Mouse (Mus musculus) CH12.LX (cell line): ENCODE data around the gene Usp37. TPM values are rescaled to one million over a fixed set of nuclear protein-coding genes. Genes with fewer than 3 reads are reported as not detected.

ENCODE experiments used
- DNase-seq: peaks from one replicate; pipeline ENCODE4 v3.0.0-alpha.2; 2013; ENCODE audit errors: extremely low read depth
- H3K27ac ChIP-seq: 2 replicates; pipeline ENCODE4 v1.5.1; 2012; ENCODE audit warnings: low read depth, mild to moderate bottlenecking, control low read depth, moderate library complexity; ENCODE audit not compliant: insufficient read depth
- H3K27me3 ChIP-seq: replicated peaks from 2 replicates; pipeline ENCODE3; 2012; ENCODE audit warnings: inconsistent platforms
- H3K36me3 ChIP-seq, 2 experiments: replicated peaks in 1 of 2; 2 replicates each; pipeline versions ENCODE3 to v1.6.1; 2012; ENCODE audit warnings: inconsistent platforms in 1 of 2, low read length in 1 of 2, mild to moderate bottlenecking in 1 of 2, mixed read lengths in 1 of 2, moderate library complexity in 1 of 2; ENCODE audit not compliant: control insufficient read depth in 1 of 2, insufficient read depth in 1 of 2
- H3K4me1 ChIP-seq, 2 experiments: 2 replicates each; pipeline ENCODE4 v1.6.1; 2012; ENCODE audit warnings: inconsistent platforms in 1 of 2, moderate library complexity in 1 of 2; ENCODE audit not compliant: insufficient read depth in 2 of 2, control insufficient read depth in 1 of 2
- H3K4me2 ChIP-seq: 2 replicates; pipeline ENCODE4 v1.6.1; 2012; ENCODE audit warnings: low read depth, mild to moderate bottlenecking, control low read depth; ENCODE audit not compliant: poor library complexity, insufficient read depth, severe bottlenecking
- H3K4me3 ChIP-seq, 3 experiments: fragments of 150-350 bp in 1 of 3; sonication (generic) in 1 of 3; replicated peaks in 1 of 3; 2 replicates each; pipeline versions ENCODE3 to v1.5.1; 2011 to 2012; ENCODE audit warnings: low read depth in 2 of 3, low read length in 2 of 3, mild to moderate bottlenecking in 2 of 3, moderate library complexity in 2 of 3, control low read depth in 1 of 3, improper control_type of control experiment in 1 of 3, inconsistent platforms in 1 of 3, mixed read lengths in 1 of 3; ENCODE audit not compliant: poor library complexity in 1 of 3
- H3K79me2 ChIP-seq: replicated peaks from 2 replicates; pipeline ENCODE4 v1.6.1; 2012; ENCODE audit warnings: mild to moderate bottlenecking, moderate library complexity; ENCODE audit not compliant: control insufficient read depth, poor library complexity, insufficient read depth, severe bottlenecking; ENCODE audit errors: extremely low read depth
- H3K9ac ChIP-seq: 2 replicates; pipeline ENCODE4 v1.6.1; 2012; ENCODE audit warnings: low read depth, mild to moderate bottlenecking, control low read depth, moderate library complexity; ENCODE audit not compliant: insufficient read depth
- H3K9me3 ChIP-seq: replicated peaks from 2 replicates; pipeline ENCODE3; 2012; ENCODE audit warnings: low read length, inconsistent platforms, mixed read lengths
- BHLHE40 ChIP-seq: IDR thresholded peaks from 2 replicates; pipeline ENCODE4 v1.6.1; 2011; ENCODE audit warnings: mild to moderate bottlenecking, low read depth, low read length, improper control_type of control experiment
- CHD1 ChIP-seq: IDR thresholded peaks from 2 replicates; pipeline ENCODE4 v1.6.1; 2012; ENCODE audit warnings: low read depth, low read length, improper control_type of control experiment, inconsistent platforms
- CHD2 ChIP-seq: IDR thresholded peaks from 2 replicates; pipeline ENCODE4 v1.6.1; 2011; ENCODE audit warnings: low read length, improper control_type of control experiment
- CTCF ChIP-seq, 2 experiments: IDR thresholded peaks in 1 of 2; conservative IDR thresholded peaks in 1 of 2; 2 replicates each; pipeline ENCODE4 v1.5.1; 2011 to 2012; ENCODE audit warnings: low read depth in 2 of 2, low read length in 2 of 2, improper control_type of control experiment in 1 of 2, inconsistent platforms in 1 of 2, mild to moderate bottlenecking in 1 of 2, moderate library complexity in 1 of 2
- E2F4 ChIP-seq: IDR thresholded peaks from 2 replicates; pipeline ENCODE4 v1.6.1; 2011; ENCODE audit warnings: low read depth, low read length, improper control_type of control experiment; ENCODE audit not compliant: insufficient replicate concordance
- ELF1 ChIP-seq: IDR thresholded peaks from 2 replicates; pipeline ENCODE4 v1.6.1; 2014; ENCODE audit warnings: low read depth, mild to moderate bottlenecking, inconsistent platforms, low read length, improper control_type of control experiment
- ETS1 ChIP-seq: conservative IDR thresholded peaks from 2 replicates; pipeline ENCODE4 v1.6.1; 2012; ENCODE audit warnings: low read depth, mild to moderate bottlenecking, inconsistent platforms, low read length, improper control_type of control experiment, moderate library complexity
- GABPA ChIP-seq: IDR thresholded peaks from 2 replicates; pipeline ENCODE4 v1.6.1; 2012; ENCODE audit warnings: low read depth, low read length, improper control_type of control experiment, inconsistent platforms; ENCODE audit not compliant: insufficient replicate concordance
- IRF4 ChIP-seq: IDR thresholded peaks from 2 replicates; pipeline ENCODE4 v1.6.1; 2014; ENCODE audit warnings: low read depth, mild to moderate bottlenecking, inconsistent platforms, low read length, improper control_type of control experiment
- JUND ChIP-seq: conservative IDR thresholded peaks from 2 replicates; pipeline ENCODE4 v1.6.1; 2011; ENCODE audit warnings: low read depth, low read length, improper control_type of control experiment
- KAT2A ChIP-seq: IDR thresholded peaks from 2 replicates; pipeline ENCODE4 v1.6.1; 2012; ENCODE audit warnings: low read length, improper control_type of control experiment, inconsistent platforms; ENCODE audit not compliant: insufficient replicate concordance
- MAZ ChIP-seq: IDR thresholded peaks from 2 replicates; pipeline ENCODE4 v1.6.1; 2012; ENCODE audit warnings: low read depth, mild to moderate bottlenecking, inconsistent platforms, low read length, improper control_type of control experiment, moderate library complexity
- MEF2A ChIP-seq: IDR thresholded peaks from 2 replicates; pipeline ENCODE4 v1.6.1; 2014; ENCODE audit warnings: low read depth, mild to moderate bottlenecking, inconsistent platforms, low read length, improper control_type of control experiment, borderline replicate concordance
- MXI1 ChIP-seq: IDR thresholded peaks from 2 replicates; pipeline ENCODE4 v1.6.1; 2011; ENCODE audit warnings: mild to moderate bottlenecking, low read depth, low read length, improper control_type of control experiment
- MYC ChIP-seq: IDR thresholded peaks from 2 replicates; pipeline ENCODE4 v1.6.1; 2011; ENCODE audit warnings: low read depth, mild to moderate bottlenecking, improper control_type of control experiment, low read length
- NELFE ChIP-seq: IDR thresholded peaks from 2 replicates; pipeline ENCODE4 v1.6.1; 2011; ENCODE audit warnings: low read depth, low read length, improper control_type of control experiment
- NRF1 ChIP-seq: IDR thresholded peaks from 2 replicates; pipeline ENCODE4 v1.6.1; 2014; ENCODE audit warnings: low read depth, mild to moderate bottlenecking, inconsistent platforms, low read length, improper control_type of control experiment, moderate library complexity
- POLR2A ChIP-seq: IDR thresholded peaks from 2 replicates; pipeline ENCODE4 v1.6.1; 2011; ENCODE audit warnings: low read depth, mild to moderate bottlenecking, improper control_type of control experiment, low read length
- POLR2AphosphoS2 ChIP-seq: IDR thresholded peaks from 2 replicates; pipeline ENCODE4 v1.6.1; 2011; ENCODE audit warnings: low read depth, low read length, improper control_type of control experiment
- RAD21 ChIP-seq: IDR thresholded peaks from 2 replicates; pipeline ENCODE4 v1.6.1; 2011; ENCODE audit warnings: low read depth, mild to moderate bottlenecking, low read length, improper control_type of control experiment, moderate library complexity
- RCOR1 ChIP-seq: conservative IDR thresholded peaks from 2 replicates; pipeline ENCODE4 v1.6.1; 2012; ENCODE audit warnings: low read depth, mild to moderate bottlenecking, inconsistent platforms, low read length, improper control_type of control experiment
- SIN3A ChIP-seq: IDR thresholded peaks from 2 replicates; pipeline ENCODE4 v1.6.1; 2012; ENCODE audit warnings: low read length, improper control_type of control experiment, inconsistent platforms
- SMC3 ChIP-seq: IDR thresholded peaks from 2 replicates; pipeline ENCODE4 v1.6.1; 2011; ENCODE audit warnings: low read depth, low read length, improper control_type of control experiment
- TBP ChIP-seq: conservative IDR thresholded peaks from 2 replicates; pipeline ENCODE4 v1.6.1; 2011; ENCODE audit warnings: low read depth, low read length, improper control_type of control experiment
- TCF12 ChIP-seq: IDR thresholded peaks from 2 replicates; pipeline ENCODE4 v1.6.1; 2014; ENCODE audit warnings: low read depth, mild to moderate bottlenecking, inconsistent platforms, low read length, improper control_type of control experiment
- USF1 ChIP-seq: IDR thresholded peaks from 2 replicates; pipeline ENCODE4 v1.6.1; 2014; ENCODE audit warnings: low read depth, mild to moderate bottlenecking, inconsistent platforms, low read length, improper control_type of control experiment
- USF2 ChIP-seq: conservative IDR thresholded peaks from 2 replicates; pipeline ENCODE4 v1.6.1; 2011; ENCODE audit warnings: low read depth, low read length, improper control_type of control experiment
- ZC3H11A ChIP-seq: IDR thresholded peaks from 2 replicates; pipeline ENCODE4 v1.6.1; 2012; ENCODE audit warnings: low read depth, mild to moderate bottlenecking, inconsistent platforms, low read length, improper control_type of control experiment
- ZKSCAN1 ChIP-seq: IDR thresholded peaks from 2 replicates; pipeline ENCODE4 v1.6.1; 2012; ENCODE audit warnings: low read depth, inconsistent platforms, low read length, improper control_type of control experiment, borderline replicate concordance
- ZMIZ1 ChIP-seq: IDR thresholded peaks from 2 replicates; pipeline ENCODE4 v1.6.1; 2012; ENCODE audit warnings: low read depth, mild to moderate bottlenecking, inconsistent platforms, low read length, improper control_type of control experiment
- ZNF384 ChIP-seq: IDR thresholded peaks from 2 replicates; pipeline ENCODE4 v1.6.1; 2012; ENCODE audit warnings: low read depth, low read length, improper control_type of control experiment, inconsistent platforms
- dilution Hi-C: fragments of 300-500 bp; cut with MboI; formaldehyde crosslinking; loops from 2 replicates; pipeline ENCODE4 v1.14.3; 2020; ENCODE audit warnings: low sequenced_read_pairs; ENCODE audit not compliant: extremely low pct_unique_long_range_greater_than_20kb, extremely low pct_ligation_motif_present
- in situ Hi-C: fragments of 300-500 bp; cut with MboI; formaldehyde crosslinking; loops from 3 replicates; pipeline ENCODE4 v1.14.3; 2019; ENCODE audit warnings: low sequenced_read_pairs, low pct_ligation_motif_present, low pct_unique_long_range_greater_than_20kb, mixed read lengths
- polyA plus RNA-seq: library from polyadenylated mRNA; unstranded; fragments of >175 nt; gene quantifications from 2 replicates; pipeline ENCODE4 v1.2.1, GENCODE M21; 2012; ENCODE audit warnings: low read depth; ENCODE audit not compliant: insufficient read length
- total RNA-seq, 2 experiments: library from RNA; depleted of rRNA; stranded (reverse); fragments of 300-350 nt in 1 of 2; fragments of >200 nt in 1 of 2; gene quantifications; 2 replicates each; pipeline ENCODE4 v1.2.3; 2012 to 2014

Usp37 gene
- total and polyA plus RNA-seq, 3 experiments, result 13.8 to 24.5 (median 24.1) TPM

DNA sequence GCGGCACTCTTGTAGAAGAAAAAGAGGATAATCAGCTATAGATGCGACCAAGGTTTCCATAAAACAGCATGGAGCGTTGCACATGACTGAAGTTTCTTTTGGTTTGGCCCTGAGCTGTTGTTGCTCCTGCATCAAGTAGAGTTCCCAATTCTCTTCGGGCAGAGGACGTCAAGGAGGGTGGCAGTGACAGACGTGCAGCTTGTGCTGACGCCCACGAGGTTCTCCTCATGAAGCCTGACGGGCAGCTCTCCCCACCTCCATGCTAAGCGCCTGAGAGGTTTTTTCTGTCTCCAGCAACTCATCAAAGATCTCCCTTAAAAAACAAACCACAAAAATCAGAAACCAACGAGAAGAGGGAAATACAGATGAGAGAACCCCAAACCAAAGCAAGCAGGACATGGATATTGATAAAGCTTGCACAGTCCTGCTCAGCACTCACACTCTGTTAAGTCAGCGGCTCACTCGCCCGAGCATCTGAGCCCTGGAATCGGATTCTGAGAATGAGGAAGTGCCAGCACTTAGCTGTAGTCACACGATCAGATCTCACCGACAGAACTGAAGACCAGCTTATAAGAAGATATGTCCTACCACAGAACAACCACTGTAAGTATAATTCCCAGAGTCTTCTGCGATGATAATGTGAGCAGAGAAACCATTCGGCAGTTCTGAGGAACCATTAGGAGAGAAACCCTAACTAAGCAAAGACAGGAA lies 104.8 kb downstream of the Usp37 start:
- no peak overlapping the region for H3K4me2 ChIP-seq
- H3K4me1 ChIP-seq, result peaks cover 8 to 48% of the 10 kb centered on the region in 2 experiments
- H3K27me3 ChIP-seq, result no peaks in the 10 kb centered on the region
- dilution Hi-C loops, result no loop called here
- H3K27ac ChIP-seq, result no peak overlapping the region
- peaks cover 27 to 63% of the 10 kb centered on the region in 2 experiments for H3K36me3 ChIP-seq
- no peaks in the 10 kb centered on the region for H3K9me3 ChIP-seq
- in situ Hi-C loops, result no loop called here
- H3K79me2 ChIP-seq, result no peaks in the 10 kb centered on the region; the same call in 1 of the 2 replicates
- H3K9ac ChIP-seq, result no peak overlapping the region
- H3K4me3 ChIP-seq, result no peak overlapping the region
- TF ChIP-seq ETS1, result no peak
- TF ChIP-seq KAT2A, result no peak
- no peak for TF ChIP-seq ZKSCAN1
- no peak for TF ChIP-seq CHD1
- no peak for TF ChIP-seq SMC3
- TF ChIP-seq IRF4, result no peak
- TF ChIP-seq POLR2A, result no peak
- no peak for TF ChIP-seq ZMIZ1
- TF ChIP-seq CTCF (conservative IDR thresholded peaks at IDR 0.05 in 1 of 2, IDR thresholded peaks at IDR 0.05 in 1 of 2; ENCODE audit: low read depth in 2 of 2, low read length in 2 of 2), result no peak
- no peak for TF ChIP-seq NRF1
- TF ChIP-seq RAD21, result no peak
- TF ChIP-seq TCF12, result no peak
- TF ChIP-seq JUND, result no peak
- TF ChIP-seq POLR2AphosphoS2, result no peak
- TF ChIP-seq CHD2, result no peak
- no peak for TF ChIP-seq MAZ
- TF ChIP-seq ZC3H11A, result no peak
- TF ChIP-seq RCOR1, result no peak
- no peak for TF ChIP-seq USF2
- TF ChIP-seq, all 38 proteins: peak for 0
- DNase-seq, result no peak

DNA sequence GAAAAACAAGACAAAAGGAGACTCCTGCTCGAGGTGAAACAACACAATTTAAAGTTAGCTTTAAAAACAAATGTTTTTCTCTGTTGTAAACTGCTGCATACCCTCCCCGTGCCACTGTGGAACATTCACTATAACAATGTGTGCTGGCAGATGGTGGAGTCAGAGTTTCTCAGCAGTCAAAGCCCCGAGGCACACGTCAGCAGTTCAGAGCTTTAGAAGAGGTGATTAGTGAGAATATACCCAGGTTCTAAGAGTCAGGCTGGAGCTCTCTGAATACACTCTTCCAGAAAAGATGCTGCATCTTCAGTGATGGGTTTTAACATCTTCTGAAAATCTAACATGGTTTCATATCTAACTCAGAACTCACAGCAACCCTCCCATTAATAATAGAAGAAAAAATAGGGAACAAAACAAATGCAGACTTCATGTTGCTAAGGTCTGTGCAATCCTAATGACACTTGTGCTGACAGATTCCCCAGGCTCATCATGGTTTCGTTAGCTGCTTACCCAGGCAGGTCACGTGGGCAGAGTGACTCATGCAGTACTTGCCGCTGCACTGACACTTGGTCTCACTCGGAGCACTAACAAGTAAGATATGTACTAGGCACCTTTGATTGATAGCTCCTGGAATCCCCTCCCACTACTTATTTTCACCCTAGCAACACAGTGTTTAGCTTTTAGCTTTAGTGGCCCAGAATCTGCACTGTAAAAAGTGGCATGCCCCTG lies 106.2 kb downstream of the Usp37 start:
- in situ Hi-C loops (no loop called here), dilution Hi-C loops (no loop called here)
- no peaks in the 10 kb centered on the region for H3K79me2 ChIP-seq
- peak; percentile 89 for DNase-seq
- H3K27ac ChIP-seq, result peak overlapping the region; percentile 65
- no peaks in the 10 kb centered on the region for H3K9me3 ChIP-seq
- no peak overlapping the region for H3K4me3 ChIP-seq
- peak overlapping the region; percentile 3 for H3K9ac ChIP-seq
- H3K4me2 ChIP-seq, result 0 out of 2 replicates have a peak overlapping the region, but pooled peaks have one; percentile 22
- H3K4me1 ChIP-seq, result peaks cover 8 to 53% of the 10 kb centered on the region in 2 experiments
- peaks cover 23 to 61% of the 10 kb centered on the region in 2 experiments for H3K36me3 ChIP-seq
- no peaks in the 10 kb centered on the region for H3K27me3 ChIP-seq
- TF ChIP-seq USF1 (peak; percentile 95), GABPA (no peak), BHLHE40 (peak; percentile 91), TBP (no peak), SIN3A (peak; percentile 47; the same call in 1 of the 2 replicates), NELFE (no peak), RAD21 (no peak; the same call in 1 of the 2 replicates), ETS1 (peak; percentile 44; the same call in 1 of the 2 replicates), MEF2A (no peak), MYC (peak; percentile 65; the same call in 1 of the 2 replicates), CHD2 (no peak), ELF1 (no peak), ZNF384 (no peak), KAT2A (no peak), E2F4 (no peak), MXI1 (peak; percentile 43; the same call in 1 of the 2 replicates), SMC3 (no peak)
